Mouse (Mus musculus) kidney, adult 9 months (tissue): ENCODE results near the gene Rab5if.
"Not testable (repeated sequence)": the region's sequence is repeated elsewhere in the genome, so short reads cannot be mapped to it uniquely, and the experiment has no call there.

ENCODE experiments used
- DNase-seq: peaks from one replicate; pipeline ENCODE4 v3.0.0; 2022

Gene Rab5if

GRCm38 (mm10) chr2:156856311-156856710, 6.6 kb upstream of the Rab5if start:
- DNase-seq: no peak

- DNase-seq: no peak
Observed at GRCm38 (mm10) chr2:156857385-156857791, 5.5 kb upstream of the Rab5if start.

GRCm38 (mm10) chr2:156857835-156858234, 5.1 kb upstream of the Rab5if start, which contains the start of gene 4930518I15Rik:
4930518I15Rik (minus strand) TSS chr2:156857946.
- no peak for DNase-seq

- no peak for DNase-seq
Observed at GRCm38 (mm10) chr2:156858671-156859070, 4.3 kb upstream of the Rab5if start.

- peak; percentile 58 for DNase-seq
Observed at GRCm38 (mm10) chr2:156862041-156862717, 749 bp upstream of the Rab5if start.

GRCm38 (mm10) chr2:156863487-156864160, 696 bp downstream of the Rab5if start:
- peak; percentile 74 for DNase-seq

GRCm38 (mm10) chr2:156864481-156864880, 1.6 kb downstream of the Rab5if start:
- DNase-seq: no peak

- DNase-seq: peak; percentile 86
Observed at GRCm38 (mm10) chr2:156868994-156869393, 6.1 kb downstream of the Rab5if start.

- DNase-seq: no peak
Observed at GRCm38 (mm10) chr2:156869554-156869953, 6.6 kb downstream of the Rab5if start.

GRCm38 (mm10) chr2:156870519-156870918, 7.6 kb downstream of the Rab5if start:
- peak; percentile 37 for DNase-seq

- peak; percentile 46 for DNase-seq
Observed at GRCm38 (mm10) chr2:156873629-156874028, 10.7 kb downstream of the Rab5if start.

- no peak for DNase-seq
Observed at GRCm38 (mm10) chr2:156874047-156874759, 11.3 kb downstream of the Rab5if start.

GRCm38 (mm10) chr2:156874760-156875510, 12.0 kb downstream of the Rab5if start:
- no peak for DNase-seq

GRCm38 (mm10) chr2:156877726-156878125, 14.8 kb downstream of the Rab5if start:
- no peak for DNase-seq

GRCm38 (mm10) chr2:156879541-156879940, 16.6 kb downstream of the Rab5if start:
- DNase-seq: no peak

GRCm38 (mm10) chr2:156882431-156883001, 19.6 kb downstream of the Rab5if start:
- DNase-seq: no peak

GRCm38 (mm10) chr2:156884396-156885211, 21.7 kb downstream of the Rab5if start:
- no peak for DNase-seq

GRCm38 (mm10) chr2:156885666-156886065, 22.7 kb downstream of the Rab5if start:
- DNase-seq: not testable (repeated sequence)

GRCm38 (mm10) chr2:156886084-156886631, 23.2 kb downstream of the Rab5if start:
- DNase-seq: no peak

- DNase-seq: no peak
Observed at GRCm38 (mm10) chr2:156887017-156887416, 24.1 kb downstream of the Rab5if start, which contains the start of gene Sla2. Sla2 (minus strand) TSS chr2:156887192.

GRCm38 (mm10) chr2:156888490-156888889, 25.6 kb downstream of the Rab5if start:
- DNase-seq: no peak
